Mouse (Mus musculus): ENCODE measurements around the gene Pex11g.

Gene Pex11g

DNA sequence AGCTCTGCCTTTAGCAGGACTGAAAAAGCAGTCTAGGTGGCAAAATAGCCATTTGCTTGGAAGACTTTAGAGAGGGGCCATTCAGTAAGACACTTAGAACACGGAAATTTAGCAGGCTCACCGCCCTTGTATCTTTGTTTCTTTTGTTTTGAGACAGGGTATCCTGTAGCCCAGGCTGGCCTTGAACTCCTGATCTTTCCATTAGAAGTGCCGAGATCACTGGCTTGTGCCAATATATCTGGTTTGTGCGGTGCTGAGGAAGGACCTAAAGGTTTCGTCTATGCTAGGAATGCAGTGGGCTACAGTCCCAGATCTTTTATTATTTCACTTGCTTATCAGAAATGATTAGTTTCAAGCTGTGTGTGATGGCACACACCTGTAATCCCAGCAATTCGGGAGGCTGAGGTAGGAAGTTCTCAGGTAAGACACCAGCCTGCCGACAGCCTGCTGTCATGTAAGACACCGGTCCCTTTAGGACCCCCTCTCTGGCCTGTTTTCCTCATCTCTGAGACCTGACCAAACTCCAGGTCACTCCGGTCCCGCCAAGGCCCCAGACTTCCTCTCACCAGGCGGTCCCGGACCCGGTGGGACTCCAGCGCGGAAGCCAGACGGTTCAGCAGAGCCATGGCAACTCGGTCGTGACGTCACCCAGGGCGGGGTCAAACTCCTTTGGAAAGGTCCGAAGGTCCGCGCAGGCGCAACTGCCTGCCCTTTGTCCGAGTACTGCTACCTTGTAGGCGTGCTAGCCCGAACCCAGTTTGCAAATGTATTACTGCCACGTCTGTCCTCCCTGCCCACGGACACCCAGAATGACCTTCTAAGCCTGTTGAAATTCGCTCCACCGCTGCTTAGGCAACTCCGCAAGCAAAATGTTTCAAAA is at the start of gene Pex11g:
Gene Pex11g, minus strand, starts transcription at position 675 of the 880 bp plus-strand sequence.
- DNase-seq (ENCODE audit: low spot score): peak; percentile 70

DNA sequence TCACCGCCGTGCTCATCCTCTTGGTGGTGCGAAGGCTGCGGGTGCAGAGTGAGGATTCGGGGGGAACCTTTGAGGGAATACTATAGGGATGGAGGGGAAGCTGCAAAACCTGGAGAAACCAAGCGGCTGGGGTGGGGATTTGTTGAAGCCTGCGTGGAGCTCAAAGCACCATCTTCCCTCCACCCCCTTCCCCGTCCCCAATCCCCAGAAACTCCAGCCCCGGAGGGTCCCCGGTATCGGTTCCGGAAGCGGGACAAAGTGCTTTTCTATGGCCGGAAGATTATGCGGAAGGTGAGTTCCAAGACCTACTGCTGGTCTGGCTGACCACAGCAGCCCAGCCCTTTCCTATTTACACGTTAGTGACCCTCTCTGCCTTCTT is 49.6 kb upstream of the Pex11g start:
- DNase-seq (ENCODE audit: low spot score): no peak

DNA sequence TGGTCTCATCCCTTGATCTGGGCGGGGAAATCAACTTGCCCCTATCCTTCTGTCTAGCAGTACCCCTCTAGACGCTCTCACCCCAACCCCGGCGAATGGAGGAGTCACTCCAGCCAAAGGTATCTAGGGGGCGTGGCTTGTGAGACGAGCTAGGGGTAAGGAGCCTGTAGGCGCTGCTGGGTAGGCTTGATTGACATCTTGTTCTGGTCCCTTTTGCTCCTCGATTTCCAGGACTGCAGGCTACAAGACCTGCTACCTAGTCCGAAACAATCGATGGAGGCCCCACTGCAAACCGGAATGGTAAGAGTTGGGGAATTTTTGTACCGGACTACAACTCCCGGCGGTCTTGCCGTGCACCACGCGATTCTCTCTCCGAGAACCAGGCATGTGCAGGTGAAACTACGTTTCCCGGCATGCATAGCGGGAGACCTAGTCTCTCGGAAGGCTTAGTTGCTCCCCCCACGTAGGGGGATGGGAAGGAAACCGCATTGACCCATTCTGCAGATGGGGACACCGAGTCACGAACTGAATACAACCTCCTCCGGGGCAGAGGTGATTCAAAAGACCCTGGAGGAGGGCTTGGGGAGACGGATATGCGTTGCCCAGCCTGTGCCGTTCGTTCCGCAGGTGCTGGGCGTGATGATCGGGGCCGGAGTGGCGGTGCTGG is 49.1 kb upstream of the Pex11g start:
- DNase-seq (ENCODE audit: low spot score): peak; percentile 87

DNA sequence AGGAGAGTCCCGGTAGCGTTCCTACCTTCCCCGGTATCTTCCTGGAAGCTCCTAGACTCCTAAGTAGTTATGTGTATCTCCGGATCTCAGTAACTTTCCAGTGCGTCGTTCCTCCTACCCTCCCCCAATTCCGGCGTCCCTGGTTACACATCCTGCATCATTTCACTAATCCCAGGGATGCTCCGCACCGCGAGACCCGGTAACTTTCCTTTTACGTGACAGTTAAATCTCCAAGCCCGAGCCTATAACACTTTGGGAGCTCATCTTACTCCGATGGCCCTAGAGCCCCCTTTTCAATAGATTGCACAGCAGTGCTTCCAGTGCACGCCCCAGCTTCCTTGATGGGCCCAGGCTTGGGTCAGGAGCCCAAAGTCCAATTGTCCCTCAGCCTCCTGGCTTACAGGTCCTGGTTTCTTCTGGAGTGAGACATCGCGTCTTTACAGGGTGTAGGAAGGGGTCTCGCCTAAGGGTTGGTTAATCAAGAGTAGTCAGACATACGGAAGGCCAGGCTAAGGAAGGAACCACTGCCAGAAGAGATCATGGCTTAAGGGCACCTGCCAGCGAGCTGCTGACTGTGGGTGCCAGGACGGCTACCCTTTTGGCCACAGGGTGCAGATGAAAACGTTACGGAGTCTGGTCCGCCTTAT is 48.4 kb upstream of the Pex11g start:
- no peak for DNase-seq (ENCODE audit: low spot score)

DNA sequence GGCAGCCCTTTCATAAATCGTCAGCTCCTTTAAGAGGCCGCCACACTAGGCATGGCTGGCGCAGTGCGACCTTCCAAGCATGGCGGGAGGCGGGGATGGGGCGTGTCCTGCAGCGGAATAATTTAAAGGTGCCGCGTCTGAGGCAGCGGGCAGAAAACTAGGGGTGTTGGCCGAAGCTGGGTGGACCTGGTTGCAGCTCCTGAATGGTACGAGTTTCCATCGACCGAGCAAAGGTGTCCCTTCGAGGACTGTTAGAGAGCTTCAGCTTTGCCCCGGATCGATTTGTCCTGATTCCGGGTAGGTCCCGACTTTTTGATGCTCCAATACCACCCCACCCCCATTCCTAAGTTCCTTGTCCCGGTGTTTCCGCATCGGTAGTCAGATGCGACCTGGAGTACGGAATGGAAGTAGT is 47.8 kb upstream of the Pex11g start, which contains the start of gene Pnpla6:
Gene Pnpla6, plus strand, starts transcription at position 125 of the 412 bp plus-strand sequence.
- DNase-seq (ENCODE audit: low spot score): peak; percentile 79

DNA sequence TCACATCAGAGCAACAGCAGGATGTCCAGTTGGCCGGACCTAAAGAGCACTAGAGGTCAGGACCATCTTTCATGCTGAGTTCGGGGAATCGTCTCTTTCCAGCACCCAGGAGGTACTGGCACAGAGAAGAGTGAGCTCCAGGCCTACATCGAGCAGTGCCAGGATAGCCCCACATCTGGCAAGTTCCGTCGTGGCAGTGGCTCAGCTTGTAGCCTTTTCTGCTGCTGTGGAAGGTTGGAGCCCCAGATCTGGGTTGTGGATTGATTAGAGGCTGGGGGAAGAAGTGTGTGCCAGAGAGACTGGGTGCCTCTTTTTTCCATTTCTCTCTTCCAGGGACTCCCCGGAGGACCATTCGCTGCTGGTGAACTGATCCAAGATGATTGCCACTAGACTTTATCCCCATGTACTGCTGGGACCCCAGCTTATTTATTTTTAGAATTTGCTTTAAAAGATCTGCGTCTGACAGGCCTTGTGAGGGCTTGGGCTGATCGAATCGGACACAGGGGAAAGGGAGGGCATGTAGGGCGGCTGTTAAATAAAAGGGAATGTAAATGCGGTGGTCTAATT is 47.3 kb upstream of the Pex11g start:
- no peak for DNase-seq (ENCODE audit: low spot score)

DNA sequence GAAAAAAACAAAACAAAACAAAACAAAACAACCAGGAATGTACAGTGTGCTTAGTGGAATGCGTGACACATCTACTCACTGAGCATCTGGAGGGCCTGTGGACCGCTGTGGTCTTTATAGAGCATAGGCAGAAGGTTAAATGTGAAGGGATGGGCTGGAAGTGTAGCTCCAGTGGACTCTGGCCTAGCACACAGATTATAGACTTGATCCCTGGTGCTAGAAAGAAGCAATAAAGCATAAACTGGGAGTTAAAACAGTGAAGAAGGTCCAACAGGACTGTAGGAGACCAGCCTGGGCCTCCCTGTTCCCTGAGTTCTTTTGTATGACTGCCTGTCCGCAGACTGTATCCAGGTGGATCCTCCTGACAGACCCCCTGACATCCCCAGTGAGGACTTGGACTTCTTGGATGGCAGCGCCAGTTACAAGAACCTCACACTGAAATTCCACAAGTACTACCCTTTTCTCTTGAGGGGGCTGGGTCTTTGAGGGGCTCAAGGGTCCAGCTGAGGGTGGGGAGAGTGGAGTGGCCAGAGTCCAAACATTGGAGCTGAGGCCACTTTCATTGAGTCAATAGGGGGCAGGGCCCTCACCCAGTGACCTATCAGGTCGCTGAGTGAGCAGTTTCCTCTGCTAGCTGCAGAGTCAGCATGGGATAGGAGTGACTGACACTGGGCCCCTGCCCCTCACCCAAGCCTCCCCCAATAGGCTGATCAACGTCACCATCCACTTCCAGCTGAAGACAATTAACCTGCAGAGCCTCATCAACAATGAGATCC is 40.7 kb upstream of the Pex11g start:
- DNase-seq (ENCODE audit: low spot score): no peak

DNA sequence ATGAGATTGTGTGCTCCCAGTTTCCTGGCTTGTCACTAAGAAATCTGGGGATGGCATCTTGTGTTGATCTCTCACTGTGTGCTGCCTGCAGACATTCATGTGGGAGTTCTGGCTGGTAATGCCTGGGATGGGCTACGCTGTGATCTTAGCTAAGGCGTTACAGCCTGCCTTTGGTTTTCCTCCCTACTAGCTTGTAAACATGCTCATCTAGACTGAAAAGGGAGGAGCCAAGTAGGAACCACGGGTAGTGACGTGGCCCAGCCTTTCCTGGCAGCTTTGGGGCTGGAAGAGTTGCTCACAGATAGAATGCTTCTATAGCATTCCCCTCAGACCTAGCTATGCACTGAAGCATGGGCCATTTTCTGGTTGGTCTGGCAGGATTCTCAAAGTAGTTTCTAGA is 34.7 kb upstream of the Pex11g start:
- DNase-seq (ENCODE audit: low spot score): no peak

DNA sequence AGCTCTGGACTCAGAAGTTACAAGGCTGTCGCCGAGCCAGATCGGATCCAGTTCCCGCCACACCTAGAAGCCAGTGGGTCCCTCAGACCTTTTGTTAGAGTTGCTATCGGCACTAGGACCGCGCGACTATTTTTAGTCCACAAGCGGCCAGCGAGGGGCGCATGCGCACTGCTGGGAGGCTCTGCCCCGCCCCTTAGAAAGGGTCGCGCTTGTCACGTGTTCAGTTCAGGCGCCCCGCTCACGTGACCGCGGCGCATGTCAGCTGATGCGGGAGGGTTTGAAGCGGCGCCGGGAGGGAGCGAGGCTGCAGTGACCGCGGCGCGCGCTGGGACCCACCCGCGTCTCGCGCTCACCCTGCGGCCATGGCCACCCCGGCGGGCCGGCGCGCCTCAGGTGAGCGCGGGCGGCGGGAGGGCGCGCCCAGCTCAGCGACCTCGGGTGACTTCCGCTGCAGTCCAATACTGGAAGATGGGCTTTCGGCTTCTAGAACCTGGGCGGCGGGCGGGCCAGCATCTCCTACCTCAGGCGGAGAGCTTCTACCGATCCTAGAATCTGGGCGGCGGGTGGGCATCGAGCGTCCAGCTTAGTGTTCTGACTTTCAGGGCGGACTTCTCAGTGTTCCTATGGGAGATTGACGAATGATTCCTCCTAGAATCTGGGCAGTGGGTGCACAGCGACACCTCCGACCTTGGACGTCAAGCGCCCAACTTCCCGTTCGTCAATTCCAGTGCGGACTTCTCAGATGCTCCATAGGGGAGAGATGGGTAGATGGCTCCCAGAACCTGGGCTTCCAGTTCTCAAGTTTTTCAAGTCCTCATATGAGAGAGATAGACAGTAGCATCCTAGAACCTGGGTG is 33.0 kb upstream of the Pex11g start, which contains the start of gene Mcoln1:
Gene Mcoln1, plus strand, starts transcription at position 223 of the 856 bp plus-strand sequence.
- DNase-seq (ENCODE audit: low spot score): peak; percentile 97

DNA sequence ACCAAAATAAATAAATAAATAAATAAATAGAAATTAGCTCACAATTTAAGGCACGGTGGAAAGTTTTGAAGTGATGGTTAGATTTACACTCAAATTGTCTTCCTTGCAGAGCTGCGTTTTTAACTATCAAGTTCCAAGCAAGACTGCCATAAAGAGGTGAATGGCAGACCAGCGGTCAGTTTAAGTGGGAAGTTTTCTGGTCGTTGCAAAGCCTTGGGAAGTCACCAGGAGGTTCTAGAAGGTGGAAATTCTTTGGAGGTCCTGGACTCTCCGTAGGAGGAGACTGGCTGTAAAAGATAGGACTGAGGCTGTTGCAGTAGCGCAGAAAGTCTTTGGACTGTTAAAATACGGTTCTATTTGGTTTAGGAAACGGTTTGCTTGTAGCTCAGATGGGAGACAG is 32.3 kb upstream of the Pex11g start:
- no peak for DNase-seq (ENCODE audit: low spot score)

DNA sequence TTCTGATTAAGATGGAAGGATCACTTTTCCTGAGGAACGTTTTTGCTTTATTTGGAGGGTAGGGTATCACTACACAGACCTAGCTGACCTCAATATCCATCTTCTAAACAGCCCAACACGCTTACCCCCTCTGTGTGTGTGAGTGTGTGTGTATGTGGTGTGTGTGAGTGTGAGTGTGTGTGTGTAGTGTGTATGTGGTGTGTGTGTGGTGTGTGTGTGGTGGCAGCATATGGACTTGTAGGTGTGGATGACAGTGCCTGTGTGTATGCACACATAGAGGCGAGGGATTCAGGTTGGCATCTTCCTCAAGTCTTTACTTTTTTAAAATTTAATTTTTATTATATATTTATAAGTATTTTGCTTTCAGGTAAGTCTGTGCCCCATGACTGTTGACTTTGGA is 31.1 kb upstream of the Pex11g start:
- no peak for DNase-seq (ENCODE audit: low spot score)

DNA sequence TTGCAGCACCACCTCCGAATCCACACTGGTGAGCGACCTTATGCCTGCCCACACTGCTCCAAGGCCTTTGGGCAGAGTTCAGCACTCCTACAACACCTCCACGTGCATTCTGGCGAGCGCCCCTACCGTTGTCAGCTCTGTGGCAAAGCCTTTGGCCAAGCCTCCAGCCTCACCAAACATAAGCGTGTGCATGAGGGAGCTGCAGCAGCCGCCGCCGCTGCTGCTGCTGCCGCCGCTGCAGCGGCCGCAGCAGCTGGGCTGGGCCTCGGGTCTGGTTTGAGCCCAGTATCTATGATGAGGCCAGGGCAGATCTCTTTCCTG is 28.9 kb upstream of the Pex11g start:
- no peak for DNase-seq (ENCODE audit: low spot score)

DNA sequence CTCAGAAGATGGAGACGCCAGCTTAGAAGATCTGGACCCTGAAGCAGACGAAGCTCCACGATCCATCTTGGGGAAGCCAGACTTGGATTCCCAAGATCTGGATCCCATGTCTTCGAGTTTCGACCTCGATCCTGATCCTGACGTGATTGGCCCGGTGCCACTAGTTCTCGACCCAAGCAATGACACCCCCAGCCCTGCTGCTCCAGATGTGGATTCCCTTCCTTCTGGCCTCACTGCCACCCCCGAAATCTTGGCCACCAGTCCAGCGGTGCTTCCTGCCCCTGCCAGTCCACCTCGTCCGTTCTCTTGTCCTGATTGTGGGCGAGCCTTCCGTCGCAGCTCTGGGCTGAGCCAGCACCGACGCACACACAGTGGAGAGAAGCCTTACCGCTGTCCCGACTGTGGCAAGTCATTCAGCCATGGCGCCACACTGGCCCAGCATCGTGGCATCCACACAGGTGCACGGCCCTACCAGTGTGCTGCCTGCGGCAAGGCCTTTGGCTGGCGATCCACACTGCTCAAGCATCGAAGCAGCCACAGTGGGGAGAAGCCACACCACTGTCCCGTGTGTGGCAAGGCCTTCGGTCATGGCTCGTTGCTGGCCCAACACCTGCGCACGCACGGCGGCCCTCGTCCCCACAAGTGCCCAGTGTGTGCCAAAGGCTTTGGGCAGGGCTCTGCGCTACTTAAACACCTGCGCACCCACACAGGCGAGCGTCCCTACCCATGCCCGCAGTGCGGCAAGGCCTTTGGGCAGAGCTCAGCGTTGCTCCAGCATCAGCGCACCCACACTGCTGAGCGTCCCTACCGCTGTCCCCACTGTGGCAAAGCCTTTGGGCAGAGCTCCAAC is 28.3 kb upstream of the Pex11g start:
- no peak for DNase-seq (ENCODE audit: low spot score)

DNA sequence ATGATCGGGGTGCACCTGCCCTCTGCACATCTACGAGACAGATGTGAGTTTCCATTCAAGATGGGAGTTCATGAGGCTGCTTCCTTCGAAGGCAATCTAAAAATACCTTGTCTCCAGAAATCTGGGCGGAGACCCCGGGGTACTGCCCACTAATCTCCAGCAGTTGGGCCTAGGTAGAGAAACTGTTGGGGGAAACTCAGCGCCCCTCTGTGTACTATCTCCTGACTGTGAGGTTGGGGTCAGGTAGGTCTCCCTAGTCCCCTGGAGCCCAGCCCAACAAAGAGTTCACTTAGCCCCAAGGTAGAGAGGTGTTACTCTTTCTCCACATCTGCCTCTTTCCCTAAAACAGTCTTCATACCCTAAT is 26.3 kb upstream of the Pex11g start:
- no peak for DNase-seq (ENCODE audit: low spot score)

DNA sequence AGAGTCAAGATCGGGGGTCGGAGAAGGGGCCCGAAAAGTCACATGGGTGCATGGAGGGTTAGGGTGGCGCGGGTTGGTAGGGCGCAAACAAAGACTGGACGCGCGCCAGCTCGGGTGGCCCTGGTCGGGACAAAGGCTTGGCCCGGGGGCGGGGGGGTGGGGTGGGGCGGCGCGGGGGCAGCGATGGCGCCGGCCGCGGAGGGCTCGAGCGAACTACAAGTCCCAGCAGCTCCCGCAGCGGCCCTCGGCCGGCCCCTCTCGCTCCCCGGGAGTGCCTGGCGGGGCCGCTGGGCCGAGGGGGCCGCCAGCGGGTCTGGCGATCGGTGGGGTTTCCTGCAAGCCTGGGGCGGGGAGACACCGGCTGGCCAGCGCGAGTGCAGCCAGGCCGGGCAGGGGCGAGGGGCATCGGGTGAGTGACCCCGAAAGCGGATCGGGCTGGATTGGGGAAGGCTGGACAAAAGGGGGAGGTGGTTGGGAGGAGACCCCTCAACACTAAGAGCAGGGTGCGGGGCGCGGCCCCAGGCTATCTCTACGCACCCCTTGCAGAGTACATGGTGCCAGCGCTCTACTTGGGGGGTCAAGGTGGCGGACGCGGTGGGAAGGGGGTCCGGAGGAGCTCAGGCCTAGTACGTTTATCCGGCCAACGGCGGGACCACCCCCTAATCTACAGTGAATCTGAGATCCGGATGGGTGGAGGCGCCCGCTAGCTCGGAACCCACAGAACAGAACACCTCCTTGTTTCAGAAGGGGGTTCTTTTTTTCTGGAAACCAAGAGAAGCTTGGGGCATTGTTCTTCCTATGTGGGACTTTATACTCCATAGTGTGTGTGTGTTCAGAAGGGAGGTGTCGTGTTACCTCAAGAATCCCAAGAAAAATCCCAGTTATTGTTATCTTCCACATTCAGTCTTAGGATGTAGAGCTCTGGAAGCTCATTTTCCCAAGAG is 25.7 kb upstream of the Pex11g start, which contains the start of gene Zfp358:
Gene Zfp358, plus strand, starts transcription at position 238 of the 944 bp plus-strand sequence.
- peak; percentile 50 for DNase-seq (ENCODE audit: low spot score)

DNA sequence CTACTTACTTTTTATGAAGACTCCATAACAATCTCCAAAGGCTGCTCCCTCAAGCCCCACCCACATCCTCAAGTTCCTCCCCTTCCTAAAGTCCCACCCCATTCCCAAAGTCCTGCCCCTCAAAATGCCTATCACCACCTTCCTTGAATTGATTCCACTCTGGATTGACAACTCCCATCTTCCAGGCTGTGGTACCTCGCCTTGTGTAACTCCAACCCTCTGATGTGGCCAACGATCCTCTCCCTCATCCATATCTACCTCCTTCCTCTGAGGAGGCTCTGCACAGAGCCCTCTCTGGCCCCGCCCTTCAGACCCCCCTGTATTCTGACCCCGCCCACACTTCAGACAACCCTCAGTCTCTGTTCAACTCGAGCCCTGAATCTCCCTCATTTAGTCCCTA is 17.7 kb upstream of the Pex11g start:
- DNase-seq (ENCODE audit: low spot score): no peak

DNA sequence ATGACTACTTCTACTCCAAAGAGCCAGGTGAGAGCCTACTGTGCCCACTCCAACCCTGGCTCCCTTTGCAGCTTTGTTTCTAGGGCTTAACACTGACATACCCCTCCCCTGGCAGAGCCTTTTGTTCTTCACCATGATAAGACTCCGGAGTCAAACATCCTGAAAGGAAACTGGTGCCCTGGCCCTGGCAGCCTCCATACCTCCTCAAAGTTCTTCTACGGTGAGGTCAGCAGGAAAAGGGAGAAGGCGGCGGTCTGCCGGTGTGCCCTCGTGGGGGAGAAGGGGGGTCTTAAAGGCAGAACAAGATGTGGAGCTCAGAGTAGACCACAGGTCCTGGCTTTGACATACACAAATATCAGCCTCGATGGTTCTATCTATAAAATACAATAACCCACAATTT is 16.1 kb upstream of the Pex11g start:
- DNase-seq (ENCODE audit: low spot score): no peak

DNA sequence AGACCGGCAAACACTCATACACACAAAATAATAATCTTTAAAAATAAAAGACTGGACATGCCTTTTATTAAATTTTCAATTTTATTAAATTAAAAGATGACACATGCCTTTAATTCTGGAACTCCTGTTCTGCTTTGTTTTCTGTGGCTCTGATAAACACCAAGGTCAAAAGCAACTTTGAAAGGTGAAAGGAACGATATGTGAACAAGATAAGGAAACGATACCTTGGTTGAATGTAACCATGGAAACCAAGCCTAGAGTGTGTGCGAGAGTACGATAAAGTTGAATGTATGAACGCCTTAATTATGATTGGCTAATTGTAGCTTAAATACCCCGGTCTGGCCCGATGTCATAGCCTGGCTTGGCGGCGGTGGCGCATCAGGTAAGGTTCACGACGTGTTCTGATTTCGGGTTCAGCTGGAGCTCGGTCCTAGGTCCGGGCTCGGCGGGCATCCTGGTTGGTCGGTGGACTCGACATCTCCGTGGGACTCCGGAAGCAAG is 14.8 kb upstream of the Pex11g start:
- DNase-seq (ENCODE audit: low spot score): no peak

DNA sequence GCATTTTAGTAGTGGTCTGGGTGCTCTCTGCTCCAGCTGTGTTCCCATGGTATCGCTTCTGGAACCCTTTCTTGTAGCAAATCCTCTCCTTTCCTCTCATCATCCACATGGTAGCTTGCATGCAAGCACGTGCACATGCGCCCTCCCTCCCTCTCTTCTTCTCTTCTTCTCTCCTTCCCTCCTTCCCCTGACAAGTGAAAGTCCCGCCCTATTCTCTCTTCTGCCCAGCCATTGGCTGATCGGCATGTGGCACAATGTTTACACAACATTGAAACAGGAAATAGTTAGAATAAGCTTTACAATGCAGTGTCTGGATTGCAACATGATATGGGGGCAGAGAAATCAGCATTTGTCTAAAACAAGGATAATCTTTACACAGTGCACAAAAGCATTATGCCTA is 14.1 kb upstream of the Pex11g start:
- DNase-seq (ENCODE audit: low spot score): no peak
